Mouse (Mus musculus) lung, embryonic 14.5 days (tissue): ENCODE data around the gene Faim. TPM values are rescaled to one million over a fixed set of nuclear protein-coding genes. Genes with fewer than 3 reads are reported as not detected.

Experiments
- ATAC-seq: fragments of 200-750 bp; cut with Nextera tagmentation; 2 replicates; pipeline ENCODE4 v1.8.0; 2017; ENCODE audit warnings: mild to moderate bottlenecking, moderate TSS enrichment, moderate library complexity; ENCODE audit not compliant: insufficient read depth
- DNase-seq: peaks from one replicate; pipeline ENCODE4 v3.0.0-alpha.2; 2015
- H3K27ac ChIP-seq: fragments of 300-500 bp; sonication (generic); 2 replicates; pipeline ENCODE4 v1.5.1; 2014; ENCODE audit warnings: low read depth, mild to moderate bottlenecking, moderate library complexity
- H3K27me3 ChIP-seq: fragments of 300-500 bp; sonication (generic); 2 replicates; pipeline ENCODE4 v1.6.1; 2014; ENCODE audit warnings: low read length, control low read depth; ENCODE audit not compliant: insufficient read depth
- H3K36me3 ChIP-seq: fragments of 300-500 bp; sonication (generic); 2 replicates; pipeline ENCODE4 v1.6.1; 2014; ENCODE audit warnings: control low read depth; ENCODE audit not compliant: insufficient read depth
- H3K4me1 ChIP-seq: fragments of 300-500 bp; sonication (generic); 2 replicates; pipeline ENCODE4 v1.6.1; 2014; ENCODE audit warnings: antibody characterized with exemption, control low read depth; ENCODE audit not compliant: insufficient read depth
- H3K4me2 ChIP-seq: fragments of 300-500 bp; sonication (generic); 2 replicates; pipeline ENCODE4 v1.6.1; 2014; ENCODE audit warnings: mild to moderate bottlenecking
- H3K4me3 ChIP-seq: fragments of 300-500 bp; sonication (generic); 2 replicates; pipeline ENCODE4 v1.5.1; 2014; ENCODE audit warnings: low read depth, low read length
- H3K9ac ChIP-seq: fragments of 300-500 bp; sonication (generic); 2 replicates; pipeline ENCODE4 v1.6.1; 2014
- H3K9me3 ChIP-seq: fragments of 300-500 bp; sonication (generic); 2 replicates; pipeline ENCODE4 v1.6.1; 2016; ENCODE audit warnings: low read depth, low read length, control low read depth
- CTCF ChIP-seq: IDR thresholded peaks from 2 replicates; pipeline ENCODE4 v1.5.1; 2016; ENCODE audit warnings: antibody characterized with exemption, low read depth
- WGBS: fragments of 180-500 bp; shearing (Covaris S2); extraction: QIAGEN DNeasy Blood & Tissue Kit; methylation state at CpG from one replicate; pipeline ENCODE4 v1.1.7; 2014; 5-methylcytosine and 5-hydroxymethylcytosine counted together
- polyA plus RNA-seq: library from polyadenylated mRNA; unstranded; fragments of >200 nt; fragmentation: Nextera tagmentation; extraction: Ambion mirVana; gene quantifications from 2 replicates; pipeline ENCODE4 v1.2.1, GENCODE M21; 2014

Gene Faim
- polyA plus RNA-seq, 1 experiment from 2014 or later = 47.7 TPM

GRCm38 (mm10) chr9:98961591-98962477 lies 24.3 kb upstream of the Faim start:
- Histone ChIP-seq H3K4me3 (no peak overlapping the region), H3K27me3 (peaks cover 95% of the 10 kb centered on the region)

GRCm38 (mm10) chr9:98962478-98963142 lies 23.6 kb upstream of the Faim start:
- Histone ChIP-seq H3K9ac (no peak overlapping the region), H3K4me1 (no peaks in the 10 kb centered on the region), H3K4me2 (no peak overlapping the region), H3K4me3 (no peak overlapping the region), H3K36me3 (no peaks in the 10 kb centered on the region), H3K27me3 (peaks cover 94% of the 10 kb centered on the region), H3K27ac (no peak overlapping the region), H3K9me3 (no peaks in the 10 kb centered on the region)
- DNase-seq (no peak), ATAC-seq (no peak)
- 1% methylated on average over 20 of the region's 20 CpGs for WGBS
- TF ChIP-seq CTCF = no peak

More at GRCm38 (mm10) chr9:98961591-98962477, 24.3 kb upstream of the Faim start:
- Histone ChIP-seq H3K9me3 (no peaks in the 10 kb centered on the region), H3K4me2 (no peak overlapping the region), H3K4me1 (no peaks in the 10 kb centered on the region), H3K36me3 (no peaks in the 10 kb centered on the region), H3K27ac (no peak overlapping the region), H3K9ac (no peak overlapping the region)
- DNase-seq (no peak), ATAC-seq (no peak)
- 11% methylated on average over 22 of the region's 22 CpGs for WGBS
- TF ChIP-seq CTCF = no peak

GRCm38 (mm10) chr9:98963661-98964060 lies 22.5 kb upstream of the Faim start:
- DNase-seq (no peak), ATAC-seq (no peak)
- H3K4me3 ChIP-seq = no peak overlapping the region
- no peaks in the 10 kb centered on the region for H3K36me3 ChIP-seq
- peaks cover 85% of the 10 kb centered on the region for H3K27me3 ChIP-seq
- no peak for TF ChIP-seq CTCF
- H3K4me1 ChIP-seq = no peaks in the 10 kb centered on the region
- no peak overlapping the region for H3K27ac ChIP-seq
- no peak overlapping the region for H3K9ac ChIP-seq
- WGBS = 13% methylated on average over 18 of the region's 18 CpGs
- H3K9me3 ChIP-seq = no peaks in the 10 kb centered on the region
- no peak overlapping the region for H3K4me2 ChIP-seq

GRCm38 (mm10) chr9:98965084-98965483 lies 21.1 kb upstream of the Faim start:
- ATAC-seq = peak; percentile 57; the same call in 1 of the 2 replicates
- Histone ChIP-seq H3K9ac (no peak overlapping the region), H3K9me3 (no peaks in the 10 kb centered on the region), H3K27ac (no peak overlapping the region), H3K4me1 (no peaks in the 10 kb centered on the region), H3K4me3 (no peak overlapping the region), H3K4me2 (no peak overlapping the region), H3K36me3 (no peaks in the 10 kb centered on the region), H3K27me3 (peaks cover 78% of the 10 kb centered on the region)
- WGBS = 4% methylated on average over 18 of the region's 18 CpGs
- DNase-seq = peak; percentile 73
- peak; percentile 70 for TF ChIP-seq CTCF

GRCm38 (mm10) chr9:98973101-98973521 lies 13.1 kb upstream of the Faim start:
- under 1% methylated on average over 40 of the region's 40 CpGs for WGBS
- H3K36me3 ChIP-seq = no peaks in the 10 kb centered on the region
- DNase-seq (peak; percentile 37), ATAC-seq (peak; percentile 70; the same call in 1 of the 2 replicates)
- TF ChIP-seq CTCF = no peak
- no peak overlapping the region for H3K27ac ChIP-seq
- peak overlapping the region; percentile 34 for H3K4me3 ChIP-seq
- H3K27me3 ChIP-seq = peaks cover 64% of the 10 kb centered on the region
- no peaks in the 10 kb centered on the region for H3K4me1 ChIP-seq
- H3K9me3 ChIP-seq = no peaks in the 10 kb centered on the region
- peak overlapping the region; percentile 29; the same call in 1 of the 2 replicates for H3K9ac ChIP-seq
- H3K4me2 ChIP-seq = peak overlapping the region; percentile 63

GRCm38 (mm10) chr9:98973561-98973960 lies 12.6 kb upstream of the Faim start:
- H3K4me3 ChIP-seq = peak overlapping the region; percentile 34; the same call in 1 of the 2 replicates
- H3K36me3 ChIP-seq = no peaks in the 10 kb centered on the region
- no peak overlapping the region; the same call in 1 of the 2 replicates for H3K9ac ChIP-seq
- 8% methylated on average over 7 of the region's 7 CpGs for WGBS
- no peak overlapping the region for H3K27ac ChIP-seq
- no peak for DNase-seq
- TF ChIP-seq CTCF = no peak
- H3K4me1 ChIP-seq = no peaks in the 10 kb centered on the region
- no peaks in the 10 kb centered on the region for H3K9me3 ChIP-seq
- peak; percentile 9; the same call in 1 of the 2 replicates for ATAC-seq
- H3K4me2 ChIP-seq = peak overlapping the region; percentile 63
- H3K27me3 ChIP-seq = peaks cover 64% of the 10 kb centered on the region

- TF ChIP-seq CTCF = no peak
Measured at GRCm38 (mm10) chr9:98974898-98975297, 11.3 kb upstream of the Faim start.

More at GRCm38 (mm10) chr9:98974898-98975297, 11.3 kb upstream of the Faim start:
- Histone ChIP-seq H3K9me3 (no peaks in the 10 kb centered on the region), H3K27ac (no peak overlapping the region), H3K4me2 (no peak overlapping the region), H3K4me1 (no peaks in the 10 kb centered on the region), H3K4me3 (no peak overlapping the region), H3K27me3 (peaks cover 59% of the 10 kb centered on the region), H3K36me3 (no peaks in the 10 kb centered on the region), H3K9ac (no peak overlapping the region)
- DNase-seq (no peak), ATAC-seq (no peak)
- 36% methylated on average over 2 of the region's 2 CpGs for WGBS
